Mouse (Mus musculus) small intestine, adult 2 months (tissue): ENCODE data around the gene Rnf222.

ENCODE experiments used
- CTCF ChIP-seq: fragments of 200-500 bp; IDR thresholded peaks from 2 replicates; pipeline ENCODE4 v1.5.1; 2012; ENCODE audit warnings: low read depth, mild to moderate bottlenecking, control low read depth, inconsistent platforms, low read length, moderate library complexity, mixed read lengths; ENCODE audit not compliant: insufficient replicate concordance, insufficient read length; ENCODE audit errors: extremely low read depth
- POLR2A ChIP-seq: fragments of 200-500 bp; IDR thresholded peaks from 2 replicates; pipeline ENCODE4 v1.6.1; 2012; ENCODE audit warnings: low read depth, mild to moderate bottlenecking, control low read depth, inconsistent platforms, low read length, moderate library complexity

DNA sequence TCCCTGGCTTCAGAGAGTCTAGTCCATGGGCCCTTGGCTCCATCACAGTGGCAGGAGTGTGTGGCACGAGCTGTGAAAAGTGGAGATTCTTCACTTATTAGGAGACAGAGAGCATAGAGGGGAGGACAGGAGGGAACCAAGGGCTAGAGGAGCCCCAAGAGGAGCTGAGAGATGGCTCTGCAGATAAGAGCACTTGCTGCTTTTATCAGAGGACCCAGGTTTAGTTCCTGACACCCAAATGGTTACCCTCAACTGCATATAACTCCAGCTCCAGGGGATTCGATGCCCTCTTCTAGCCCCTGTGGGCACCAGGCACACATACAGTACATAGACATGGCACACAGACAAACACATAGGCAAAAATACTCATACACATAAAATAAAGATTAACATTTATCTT is 36.4 kb downstream of the Rnf222 start:
- no peak for TF ChIP-seq POLR2A
- no peak for TF ChIP-seq CTCF
